Mouse (Mus musculus) heart, embryonic 11.5 days (tissue): ENCODE results near the gene Nufip1. TPM values are rescaled to one million over a fixed set of nuclear protein-coding genes. Genes with fewer than 3 reads are reported as not detected.

Experiments
- ATAC-seq: fragments of 200-750 bp; cut with Nextera tagmentation; replicated peaks from 2 replicates; pipeline ENCODE4 v1.8.0; 2017; ENCODE audit warnings: moderate library complexity; ENCODE audit not compliant: insufficient number of reproducible peaks, low FRiP score, low TSS enrichment
- H3K27ac ChIP-seq: fragments of 300-500 bp; sonication (generic); 2 replicates; pipeline ENCODE4 v1.5.1; 2014; ENCODE audit warnings: mild to moderate bottlenecking, low read depth, low read length
- H3K27me3 ChIP-seq: fragments of 300-500 bp; sonication (generic); 2 replicates; pipeline ENCODE4 v1.6.1; 2014; ENCODE audit warnings: mild to moderate bottlenecking, low read length, mixed read lengths; ENCODE audit not compliant: control insufficient read depth, insufficient read depth
- H3K36me3 ChIP-seq: fragments of 300-500 bp; sonication (generic); 2 replicates; pipeline ENCODE4 v1.6.1; 2014; ENCODE audit warnings: mild to moderate bottlenecking, low read length, moderate library complexity, mixed read lengths; ENCODE audit not compliant: control insufficient read depth, insufficient read depth
- H3K4me1 ChIP-seq: fragments of 300-500 bp; sonication (generic); 2 replicates; pipeline ENCODE4 v1.6.1; 2014; ENCODE audit warnings: low read length; ENCODE audit not compliant: control insufficient read depth, insufficient read depth
- H3K4me2 ChIP-seq: fragments of 300-500 bp; sonication (generic); 2 replicates; pipeline ENCODE4 v1.6.1; 2014; ENCODE audit warnings: mild to moderate bottlenecking, moderate library complexity
- H3K4me3 ChIP-seq: fragments of 300-500 bp; sonication (generic); 2 replicates; pipeline ENCODE4 v1.5.1; 2014; ENCODE audit warnings: low read depth, low read length
- H3K9ac ChIP-seq: fragments of 300-500 bp; sonication (generic); 2 replicates; pipeline ENCODE4 v1.6.1; 2014; ENCODE audit warnings: mild to moderate bottlenecking, low read depth, low read length, moderate library complexity
- H3K9me3 ChIP-seq: fragments of 300-500 bp; sonication (generic); replicated peaks from 2 replicates; pipeline ENCODE4 v1.6.1; 2016; ENCODE audit warnings: low read length; ENCODE audit not compliant: control insufficient read depth
- WGBS: fragments of 180-500 bp; shearing (Covaris S2); extraction: QIAGEN DNeasy Blood & Tissue Kit; methylation state at CpG from one replicate; pipeline ENCODE4 v1.1.7; 2014; ENCODE audit not compliant: insufficient replicate concordance; 5-methylcytosine and 5-hydroxymethylcytosine counted together
- polyA plus RNA-seq: library from polyadenylated mRNA; unstranded; fragments of >200 nt; fragmentation: Nextera tagmentation; extraction: Ambion mirVana; gene quantifications from 2 replicates; pipeline ENCODE4 v1.2.1, GENCODE M21; 2014

Gene Nufip1
- polyA plus RNA-seq, 1 experiment from 2014 or later, result 11.4 TPM

- no peak for ATAC-seq
- Histone ChIP-seq H3K4me1 (no peaks in the 10 kb centered on the region), H3K27me3 (no peaks in the 10 kb centered on the region), H3K9me3 (no peaks in the 10 kb centered on the region; the same call in 1 of the 2 replicates), H3K9ac (no peak overlapping the region), H3K4me2 (no peak overlapping the region), H3K4me3 (no peak overlapping the region), H3K36me3 (no peaks in the 10 kb centered on the region), H3K27ac (no peak overlapping the region)
- WGBS, result 87% methylated on average over 9 of the region's 9 CpGs
Observed at GRCm38 (mm10) chr14:76177230-76177629, 66.5 kb downstream of the Nufip1 start.

GRCm38 (mm10) chr14:76178447-76178846 is 67.8 kb downstream of the Nufip1 start:
- Histone ChIP-seq H3K4me1 (no peaks in the 10 kb centered on the region), H3K4me2 (no peak overlapping the region), H3K27me3 (no peaks in the 10 kb centered on the region), H3K9ac (no peak overlapping the region), H3K27ac (no peak overlapping the region), H3K9me3 (no peaks in the 10 kb centered on the region; the same call in 1 of the 2 replicates), H3K4me3 (no peak overlapping the region), H3K36me3 (no peaks in the 10 kb centered on the region)
- 80% methylated on average over 2 of the region's 2 CpGs for WGBS
- ATAC-seq, result no peak

GRCm38 (mm10) chr14:76179343-76179742 is 68.7 kb downstream of the Nufip1 start:
- Histone ChIP-seq H3K4me1 (no peaks in the 10 kb centered on the region), H3K9ac (no peak overlapping the region), H3K27ac (no peak overlapping the region), H3K27me3 (no peaks in the 10 kb centered on the region), H3K36me3 (no peaks in the 10 kb centered on the region), H3K4me3 (no peak overlapping the region), H3K4me2 (no peak overlapping the region), H3K9me3 (no peaks in the 10 kb centered on the region; the same call in 1 of the 2 replicates)
- no peak for ATAC-seq
- 89% methylated on average over 6 of the region's 6 CpGs for WGBS

- H3K36me3 ChIP-seq, result no peaks in the 10 kb centered on the region
- no peaks in the 10 kb centered on the region for H3K4me1 ChIP-seq
- H3K4me2 ChIP-seq, result no peak overlapping the region
- H3K9ac ChIP-seq, result no peak overlapping the region
- 74% methylated on average over 5 of the region's 5 CpGs for WGBS
- H3K9me3 ChIP-seq, result no peaks in the 10 kb centered on the region
- H3K27ac ChIP-seq, result no peak overlapping the region
- H3K27me3 ChIP-seq, result no peaks in the 10 kb centered on the region
- no peak for ATAC-seq
- H3K4me3 ChIP-seq, result no peak overlapping the region
Observed at GRCm38 (mm10) chr14:76185358-76185757, 74.7 kb downstream of the Nufip1 start.

GRCm38 (mm10) chr14:76186299-76186698 is 75.6 kb downstream of the Nufip1 start:
- H3K27ac ChIP-seq, result no peak overlapping the region
- no peaks in the 10 kb centered on the region for H3K36me3 ChIP-seq
- no peak overlapping the region for H3K9ac ChIP-seq
- no peak overlapping the region for H3K4me3 ChIP-seq
- H3K4me1 ChIP-seq, result no peaks in the 10 kb centered on the region
- ATAC-seq, result no peak
- WGBS, result 76% methylated on average over 4 of the region's 4 CpGs
- H3K9me3 ChIP-seq, result no peaks in the 10 kb centered on the region
- H3K4me2 ChIP-seq, result no peak overlapping the region
- no peaks in the 10 kb centered on the region for H3K27me3 ChIP-seq

Other genes starting within 250 kb of the Nufip1 start
- 0.13 and 0.50 TPM in 2 replicates for gene Kctd4, start 155.9 kb upstream of the Nufip1 start, polyA plus RNA-seq
- 34.7 and 36.7 TPM in 2 replicates for gene Gtf2f2, start 100.0 kb upstream of the Nufip1 start, polyA plus RNA-seq
- gene Gpalpp1, start 131 bp upstream of the Nufip1 start, polyA plus RNA-seq, result 10.4 and 14.1 TPM in 2 replicates